Mouse (Mus musculus): ENCODE results near the gene Morc1. TPM values are rescaled to one million over a fixed set of nuclear protein-coding genes. Genes with fewer than 3 reads are reported as not detected.
A peak's percentile ranks its signal among the peaks of the same experiment; 100 is the strongest.

Morc1 gene
- polyA plus RNA-seq, 1 experiment from 2014 or later, result not detected

GRCm38 (mm10) chr16:48519569-48519968 lies 88.5 kb downstream of the Morc1 start:
- DNase-seq (ENCODE audit: low spot score), result no peak
- Histone ChIP-seq H3K4me3 (no peak overlapping the region), H3K36me3 (no peaks in the 10 kb centered on the region), H3K4me1 (no peaks in the 10 kb centered on the region), H3K27ac (replicated peaks) (no peak overlapping the region), H3K9me3 (replicated peaks) (no peaks in the 10 kb centered on the region), H3K27me3 (ENCODE audit: low read depth, poor library complexity, severe bottlenecking) (no peaks in the 10 kb centered on the region)

GRCm38 (mm10) chr16:48537108-48537507 lies 106.1 kb downstream of the Morc1 start:
- Histone ChIP-seq H3K9me3 (replicated peaks) (no peaks in the 10 kb centered on the region), H3K27ac (replicated peaks) (no peak overlapping the region), H3K4me1 (no peaks in the 10 kb centered on the region), H3K4me3 (no peak overlapping the region), H3K36me3 (no peaks in the 10 kb centered on the region), H3K27me3 (ENCODE audit: low read depth, poor library complexity, severe bottlenecking) (no peaks in the 10 kb centered on the region)
- 93% methylated on average over 5 of the region's 5 CpGs for WGBS
- no peak for DNase-seq (ENCODE audit: low spot score)

- Histone ChIP-seq H3K36me3 (no peaks in the 10 kb centered on the region), H3K4me3 (no peak overlapping the region), H3K9me3 (replicated peaks) (no peaks in the 10 kb centered on the region), H3K27me3 (ENCODE audit: low read depth, poor library complexity, severe bottlenecking) (peaks cover 63% of the 10 kb centered on the region), H3K27ac (replicated peaks) (0 out of 2 replicates have a peak overlapping the region, but pooled peaks have one; percentile 35), H3K4me1 (peaks cover 17% of the 10 kb centered on the region)
- DNase-seq (ENCODE audit: low spot score), result peak; percentile 62
- WGBS, result 16% methylated on average over 11 of the region's 11 CpGs
Observed at GRCm38 (mm10) chr16:48562290-48563080, 131.4 kb downstream of the Morc1 start.

GRCm38 (mm10) chr16:48570354-48570753 lies 139.3 kb downstream of the Morc1 start:
- Histone ChIP-seq H3K27ac (replicated peaks) (no peak overlapping the region), H3K27me3 (ENCODE audit: low read depth, poor library complexity, severe bottlenecking) (peaks cover 19% of the 10 kb centered on the region), H3K9me3 (replicated peaks) (no peaks in the 10 kb centered on the region), H3K4me1 (no peaks in the 10 kb centered on the region), H3K4me3 (no peak overlapping the region), H3K36me3 (no peaks in the 10 kb centered on the region)
- 19% methylated on average over 9 of the region's 9 CpGs for WGBS
- DNase-seq (ENCODE audit: low spot score), result peak; percentile 64

GRCm38 (mm10) chr16:48574072-48574471 lies 143.0 kb downstream of the Morc1 start:
- no peak for DNase-seq (ENCODE audit: low spot score)
- Histone ChIP-seq H3K27me3 (ENCODE audit: low read depth, poor library complexity, severe bottlenecking) (peaks cover 5% of the 10 kb centered on the region), H3K4me1 (no peaks in the 10 kb centered on the region), H3K9me3 (replicated peaks) (no peaks in the 10 kb centered on the region), H3K27ac (replicated peaks) (no peak overlapping the region), H3K36me3 (no peaks in the 10 kb centered on the region), H3K4me3 (no peak overlapping the region)
- WGBS, result 84% methylated on average over 5 of the region's 5 CpGs

GRCm38 (mm10) chr16:48574499-48574898 lies 143.5 kb downstream of the Morc1 start:
- 88% methylated on average over 3 of the region's 3 CpGs for WGBS
- Histone ChIP-seq H3K27ac (replicated peaks) (no peak overlapping the region), H3K36me3 (no peaks in the 10 kb centered on the region), H3K4me3 (no peak overlapping the region), H3K9me3 (replicated peaks) (no peaks in the 10 kb centered on the region), H3K27me3 (ENCODE audit: low read depth, poor library complexity, severe bottlenecking) (peaks cover 5% of the 10 kb centered on the region), H3K4me1 (no peaks in the 10 kb centered on the region)
- no peak for DNase-seq (ENCODE audit: low spot score)

GRCm38 (mm10) chr16:48585369-48585768 lies 154.3 kb downstream of the Morc1 start:
- WGBS, result 78% methylated on average over 6 of the region's 6 CpGs
- Histone ChIP-seq H3K9me3 (replicated peaks) (0 out of 2 replicates have a peak, but pooled peaks cover 4% of the 10 kb centered on the region), H3K27me3 (ENCODE audit: low read depth, poor library complexity, severe bottlenecking) (no peaks in the 10 kb centered on the region), H3K36me3 (no peaks in the 10 kb centered on the region), H3K27ac (replicated peaks) (no peak overlapping the region), H3K4me3 (no peak overlapping the region), H3K4me1 (no peaks in the 10 kb centered on the region)
- no peak for DNase-seq (ENCODE audit: low spot score)

GRCm38 (mm10) chr16:48594457-48594856 lies 163.4 kb downstream of the Morc1 start:
- no peak for DNase-seq (ENCODE audit: low spot score)
- Histone ChIP-seq H3K9me3 (replicated peaks) (no peaks in the 10 kb centered on the region), H3K27me3 (ENCODE audit: low read depth, poor library complexity, severe bottlenecking) (no peaks in the 10 kb centered on the region), H3K4me1 (no peaks in the 10 kb centered on the region), H3K4me3 (no peak overlapping the region), H3K36me3 (no peaks in the 10 kb centered on the region), H3K27ac (replicated peaks) (no peak overlapping the region)
- WGBS, result 89% methylated on average over 5 of the region's 5 CpGs

- Histone ChIP-seq H3K9me3 (replicated peaks) (no peaks in the 10 kb centered on the region), H3K4me3 (no peak overlapping the region)
- WGBS, result 87% methylated on average over 1 of the region's 1 CpGs
Observed at GRCm38 (mm10) chr16:48595216-48595615, 164.2 kb downstream of the Morc1 start.

GRCm38 (mm10) chr16:48603735-48604211 lies 172.7 kb downstream of the Morc1 start:
- H3K4me3 ChIP-seq, result no peak overlapping the region
- 88% methylated on average over 2 of the region's 2 CpGs for WGBS
- H3K27me3 ChIP-seq (ENCODE audit: low read depth, poor library complexity, severe bottlenecking), result no peaks in the 10 kb centered on the region
- no peaks in the 10 kb centered on the region for H3K9me3 ChIP-seq (replicated peaks)
- no peak for DNase-seq (ENCODE audit: low spot score)
- no peaks in the 10 kb centered on the region for H3K36me3 ChIP-seq
- no peaks in the 10 kb centered on the region for H3K4me1 ChIP-seq
- H3K27ac ChIP-seq (replicated peaks), result no peak overlapping the region

More at GRCm38 (mm10) chr16:48595216-48595615, 164.2 kb downstream of the Morc1 start:
- H3K27me3 ChIP-seq (ENCODE audit: low read depth, poor library complexity, severe bottlenecking), result no peaks in the 10 kb centered on the region
- H3K27ac ChIP-seq (replicated peaks), result no peak overlapping the region
- no peak for DNase-seq (ENCODE audit: low spot score)
- no peaks in the 10 kb centered on the region for H3K36me3 ChIP-seq
- H3K4me1 ChIP-seq, result no peaks in the 10 kb centered on the region

- H3K27ac ChIP-seq (replicated peaks), result no peak overlapping the region
- H3K4me3 ChIP-seq, result no peak overlapping the region
- no peaks in the 10 kb centered on the region for H3K9me3 ChIP-seq (replicated peaks)
- no peak for DNase-seq (ENCODE audit: low spot score)
- no peaks in the 10 kb centered on the region for H3K36me3 ChIP-seq
- H3K27me3 ChIP-seq (ENCODE audit: low read depth, poor library complexity, severe bottlenecking), result no peaks in the 10 kb centered on the region
- H3K4me1 ChIP-seq, result no peaks in the 10 kb centered on the region
- WGBS, result 60% methylated on average over 4 of the region's 4 CpGs
Observed at GRCm38 (mm10) chr16:48606476-48607038, 175.5 kb downstream of the Morc1 start.

- Histone ChIP-seq H3K27ac (replicated peaks) (no peak overlapping the region), H3K9me3 (replicated peaks) (no peaks in the 10 kb centered on the region), H3K27me3 (ENCODE audit: low read depth, poor library complexity, severe bottlenecking) (no peaks in the 10 kb centered on the region), H3K4me3 (no peak overlapping the region), H3K4me1 (no peaks in the 10 kb centered on the region), H3K36me3 (no peaks in the 10 kb centered on the region)
- no peak for DNase-seq (ENCODE audit: low spot score)
- 88% methylated on average over 3 of the region's 3 CpGs for WGBS
Observed at GRCm38 (mm10) chr16:48608224-48608623, 177.2 kb downstream of the Morc1 start.

- no peak for DNase-seq (ENCODE audit: low spot score)
- H3K4me1 ChIP-seq, result no peaks in the 10 kb centered on the region
- H3K4me3 ChIP-seq, result no peak overlapping the region
- H3K36me3 ChIP-seq, result no peaks in the 10 kb centered on the region
- H3K27me3 ChIP-seq (ENCODE audit: low read depth, poor library complexity, severe bottlenecking), result no peaks in the 10 kb centered on the region
- no peak overlapping the region for H3K27ac ChIP-seq (replicated peaks)
- H3K9me3 ChIP-seq (replicated peaks), result no peaks in the 10 kb centered on the region
- WGBS, result 68% methylated on average over 1 of the region's 1 CpGs
Observed at GRCm38 (mm10) chr16:48610866-48611265, 179.8 kb downstream of the Morc1 start.

Data from midbrain, embryonic 10.5 days (tissue).